Mouse (Mus musculus): ENCODE data around the gene Ap4e1. TPM values are rescaled to one million over a fixed set of nuclear protein-coding genes. Genes with fewer than 3 reads are reported as not detected.

Gene Ap4e1
- total RNA-seq (2021) = 10 to 100 TPM in 1 of 2 experiments, 1 to 10 TPM in 1; 9.8 to 12.0 TPM

DNA sequence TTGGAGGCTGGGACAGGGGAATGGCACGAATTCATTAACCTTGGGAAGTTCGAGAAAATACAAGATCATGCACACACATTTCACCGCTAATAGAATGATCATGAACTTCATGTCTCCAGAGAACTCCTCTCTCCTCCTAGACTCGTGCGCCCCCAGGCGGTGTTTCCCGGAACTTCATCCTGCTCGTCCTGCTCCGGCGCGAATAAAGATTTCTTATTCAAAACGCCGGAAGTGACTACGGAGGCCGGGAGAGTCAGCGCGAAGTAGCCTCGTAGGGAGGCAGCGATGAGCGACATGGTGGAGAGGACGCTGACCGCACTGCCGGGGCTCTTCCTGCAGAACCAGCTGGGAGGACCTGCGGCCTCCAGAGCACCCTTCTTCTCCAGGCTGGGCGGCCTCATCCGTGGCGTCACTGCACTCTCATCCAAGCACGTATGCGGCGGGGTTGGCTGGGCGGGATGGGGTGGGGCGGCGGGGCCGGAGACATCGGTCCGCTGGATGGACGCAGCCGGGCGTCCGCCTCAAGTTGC lies at the start of gene Ap4e1:
Gene Ap4e1 (plus strand): TSS at position 249 of the 530 bp plus-strand sequence.
- peak; percentile 93 to 95 for DNase-seq (ENCODE audit: low spot score in 2 of 2)
- intact Hi-C loops (cut with DNase I) = loop anchor here (10.0 kb wide), 1 partner anchor 414 kb away; no protein-coding TSS in a partner anchor

DNA sequence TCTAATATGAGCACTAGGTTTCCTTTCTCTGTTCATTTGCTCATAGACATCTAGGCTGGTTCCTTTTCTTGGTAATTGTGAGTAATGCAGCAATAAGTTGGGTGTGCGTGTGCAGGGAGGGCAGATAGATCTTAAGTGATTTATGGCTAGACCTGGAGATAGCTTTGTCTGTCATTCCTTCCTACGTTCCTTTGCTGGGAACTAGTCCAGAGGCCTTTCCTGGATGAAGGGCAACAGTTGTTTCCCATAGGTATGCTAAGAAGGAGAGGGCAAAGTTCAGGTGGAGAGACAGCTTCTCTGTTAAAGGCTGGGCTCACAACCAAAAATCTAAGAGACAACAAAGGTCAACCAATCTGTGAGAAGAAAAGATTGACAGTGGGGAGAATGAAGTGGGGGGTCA lies 46.8 kb upstream of the Ap4e1 start:
- DNase-seq (ENCODE audit: low spot score in 2 of 2) = no peak

DNA sequence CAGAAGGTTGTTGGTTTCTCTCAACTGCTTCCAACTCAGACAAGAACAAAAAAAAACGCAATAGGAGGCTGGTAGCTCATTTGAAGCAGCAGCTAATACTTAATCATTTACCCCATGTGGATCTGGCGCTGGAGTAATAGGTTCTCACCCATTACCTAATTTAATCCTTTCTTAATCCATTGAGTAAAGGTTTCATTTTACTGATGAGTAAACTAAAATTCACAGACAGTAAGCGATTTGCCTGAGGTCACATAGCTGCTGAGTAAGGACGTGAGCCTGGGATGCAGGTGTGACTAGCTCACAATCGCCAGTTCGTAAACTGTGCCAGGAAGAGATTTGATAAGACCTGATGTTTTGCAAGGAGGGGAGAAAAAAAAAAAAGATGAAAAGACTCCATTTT lies 31.1 kb upstream of the Ap4e1 start:
- DNase-seq (ENCODE audit: low spot score in 2 of 2) = no peak
- intact Hi-C loops (cut with DNase I) = no loop called here

More for the DNA sequence above, 46.8 kb upstream of the Ap4e1 start:
- intact Hi-C loops (cut with DNase I) = no loop called here

DNA sequence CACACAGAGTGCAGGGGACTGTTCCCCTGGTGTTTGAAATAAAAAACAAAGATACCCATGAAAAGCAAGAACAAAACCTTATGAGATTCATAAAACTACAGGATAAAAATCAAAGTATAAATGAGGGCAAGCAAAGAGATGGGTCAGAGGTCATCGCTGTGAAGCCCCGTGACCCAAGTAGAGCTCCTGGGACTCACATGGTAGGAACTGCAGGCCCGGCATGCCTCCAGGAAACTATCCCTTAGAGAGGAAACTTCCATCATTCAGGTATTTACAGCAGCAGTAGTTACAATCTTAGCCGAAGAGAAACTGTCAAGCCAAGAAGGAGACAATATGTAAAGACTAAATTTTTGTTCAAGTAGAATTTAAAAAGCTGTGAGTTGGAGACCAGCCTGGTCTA lies 25.3 kb upstream of the Ap4e1 start:
- no peak for DNase-seq (ENCODE audit: low spot score in 2 of 2)
- intact Hi-C loops (cut with DNase I) = no loop called here

DNA sequence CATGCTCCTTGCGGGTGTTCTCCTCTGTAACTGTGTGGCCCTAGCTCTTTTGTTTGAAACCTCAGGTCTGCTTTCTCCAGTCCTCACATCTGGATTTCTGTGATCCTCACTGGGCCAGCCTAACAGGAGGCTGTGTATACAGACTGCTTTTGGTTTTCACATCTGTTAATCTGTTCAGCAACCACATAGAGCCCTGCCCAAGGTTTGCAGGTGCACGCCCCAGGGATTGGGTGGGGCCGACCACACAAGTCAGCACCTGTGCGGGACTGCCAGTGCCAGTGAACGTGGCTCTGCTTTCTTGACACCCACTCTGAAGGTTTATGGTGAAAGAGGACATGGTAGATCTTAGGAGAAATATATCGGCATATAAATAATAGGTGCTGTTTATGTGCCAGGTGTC lies 18.6 kb upstream of the Ap4e1 start:
- no peak for DNase-seq (ENCODE audit: low spot score in 2 of 2)
- intact Hi-C loops (cut with DNase I) = loop anchor here (5.0 kb wide), 1 partner anchor 38 kb away; no protein-coding TSS in a partner anchor

DNA sequence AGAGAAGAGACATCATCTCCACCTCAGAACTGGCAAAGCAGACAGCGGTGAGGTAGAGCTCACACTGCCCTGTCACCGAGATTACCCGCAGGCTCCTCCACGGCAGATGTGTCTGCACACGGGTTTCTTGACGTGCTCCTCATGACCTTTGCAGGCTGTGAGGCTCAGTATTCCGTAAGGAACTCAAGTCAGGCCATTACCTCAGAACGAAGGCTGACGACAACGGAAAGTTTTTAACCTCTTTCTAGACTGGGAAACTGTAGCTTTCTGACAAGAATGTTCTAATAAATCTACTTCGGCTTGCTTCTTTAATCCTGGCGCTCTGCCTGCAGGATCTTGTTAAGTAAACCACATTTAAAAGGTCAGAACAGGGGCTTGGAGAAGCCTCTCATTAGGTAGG lies 15.8 kb upstream of the Ap4e1 start:
- intact Hi-C loops (cut with DNase I) = no loop called here

DNA sequence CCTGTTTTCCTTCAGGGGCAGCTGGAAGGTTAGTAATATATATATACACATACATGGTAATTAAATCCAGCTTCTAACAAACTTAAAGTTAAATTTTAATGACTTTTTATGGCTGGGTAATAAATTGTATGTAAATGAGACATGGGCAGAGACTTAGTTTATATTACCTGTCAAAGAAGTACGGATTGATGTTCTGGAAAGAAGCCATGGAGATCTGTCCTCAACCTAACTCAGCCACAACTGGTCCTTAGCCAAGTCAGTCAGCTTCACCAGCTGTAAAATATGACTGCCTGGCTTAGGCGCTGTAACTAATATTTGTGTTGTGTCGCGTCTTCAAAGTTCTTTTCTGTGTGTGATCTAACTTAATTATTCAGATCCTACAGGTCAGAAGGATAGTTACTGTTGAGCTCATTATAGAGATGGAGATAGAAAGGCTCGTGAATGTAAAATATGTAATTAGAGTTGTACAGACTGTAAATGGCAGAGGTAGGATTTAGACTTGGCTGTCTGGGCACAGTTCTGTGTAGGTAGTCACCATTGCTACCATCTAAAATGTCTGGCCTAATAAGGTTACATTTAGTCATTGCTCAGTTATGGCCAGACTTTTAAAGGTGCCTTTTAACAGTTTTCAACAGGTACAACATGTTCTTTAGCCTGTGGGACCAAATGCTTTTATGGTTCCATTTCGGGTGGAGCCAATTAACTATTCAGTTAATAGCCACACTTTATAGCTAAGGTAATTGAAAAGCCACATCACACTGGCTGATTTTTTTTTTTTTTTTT lies 13.9 kb upstream of the Ap4e1 start:
- intact Hi-C loops (cut with DNase I) = no loop called here
- DNase-seq (ENCODE audit: low spot score in 2 of 2) = no peak

More for the DNA sequence above, 15.8 kb upstream of the Ap4e1 start:
- no peak for DNase-seq (ENCODE audit: low spot score in 2 of 2)

DNA sequence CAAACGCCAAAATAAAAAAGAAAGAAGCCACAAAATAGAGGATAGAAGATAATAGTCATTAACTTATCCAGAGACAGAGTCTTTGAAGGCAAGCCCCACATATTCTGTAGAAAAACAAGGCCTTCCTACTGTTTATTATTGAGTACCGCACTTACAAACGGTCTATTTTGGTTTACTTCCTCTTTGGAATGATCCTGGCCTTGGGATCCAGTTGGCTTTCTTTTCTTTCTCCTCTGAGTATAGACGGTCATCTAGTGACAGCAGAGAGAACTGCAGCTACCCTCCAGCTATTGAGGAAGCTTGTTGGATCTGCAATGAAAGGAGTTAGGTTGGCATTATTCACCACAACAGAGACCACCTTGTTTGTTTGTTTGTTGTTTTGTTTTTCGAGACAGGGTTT lies 11.8 kb upstream of the Ap4e1 start:
- intact Hi-C loops (cut with DNase I) = loop anchor here (2.0 kb wide), 1 partner anchor 64 kb away; the partner anchor contains the start of gene Sppl2a
- peak; percentile 46 to 76 for DNase-seq (ENCODE audit: low spot score in 2 of 2)

DNA sequence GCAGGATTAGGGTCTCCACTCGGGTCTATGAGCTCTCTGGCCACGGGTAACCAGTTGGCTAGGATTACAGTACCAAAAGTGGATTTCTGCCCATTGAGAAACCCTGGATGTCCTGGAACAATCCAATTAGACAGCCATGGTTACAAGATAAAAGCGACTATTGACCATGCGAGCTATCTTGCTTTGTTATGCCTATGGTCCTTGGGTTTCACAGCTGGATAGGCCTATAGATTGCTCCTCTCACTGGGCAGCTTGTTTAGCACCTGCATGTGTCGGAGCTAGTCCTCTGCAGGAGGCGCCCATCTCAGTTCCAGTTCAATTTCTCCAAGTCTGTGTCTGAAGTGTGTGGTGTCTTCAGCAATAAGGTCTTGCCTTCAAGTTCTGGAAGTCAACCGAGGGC lies 10.3 kb upstream of the Ap4e1 start:
- DNase-seq (ENCODE audit: low spot score in 2 of 2) = no peak
- intact Hi-C loops (cut with DNase I) = no loop called here

DNA sequence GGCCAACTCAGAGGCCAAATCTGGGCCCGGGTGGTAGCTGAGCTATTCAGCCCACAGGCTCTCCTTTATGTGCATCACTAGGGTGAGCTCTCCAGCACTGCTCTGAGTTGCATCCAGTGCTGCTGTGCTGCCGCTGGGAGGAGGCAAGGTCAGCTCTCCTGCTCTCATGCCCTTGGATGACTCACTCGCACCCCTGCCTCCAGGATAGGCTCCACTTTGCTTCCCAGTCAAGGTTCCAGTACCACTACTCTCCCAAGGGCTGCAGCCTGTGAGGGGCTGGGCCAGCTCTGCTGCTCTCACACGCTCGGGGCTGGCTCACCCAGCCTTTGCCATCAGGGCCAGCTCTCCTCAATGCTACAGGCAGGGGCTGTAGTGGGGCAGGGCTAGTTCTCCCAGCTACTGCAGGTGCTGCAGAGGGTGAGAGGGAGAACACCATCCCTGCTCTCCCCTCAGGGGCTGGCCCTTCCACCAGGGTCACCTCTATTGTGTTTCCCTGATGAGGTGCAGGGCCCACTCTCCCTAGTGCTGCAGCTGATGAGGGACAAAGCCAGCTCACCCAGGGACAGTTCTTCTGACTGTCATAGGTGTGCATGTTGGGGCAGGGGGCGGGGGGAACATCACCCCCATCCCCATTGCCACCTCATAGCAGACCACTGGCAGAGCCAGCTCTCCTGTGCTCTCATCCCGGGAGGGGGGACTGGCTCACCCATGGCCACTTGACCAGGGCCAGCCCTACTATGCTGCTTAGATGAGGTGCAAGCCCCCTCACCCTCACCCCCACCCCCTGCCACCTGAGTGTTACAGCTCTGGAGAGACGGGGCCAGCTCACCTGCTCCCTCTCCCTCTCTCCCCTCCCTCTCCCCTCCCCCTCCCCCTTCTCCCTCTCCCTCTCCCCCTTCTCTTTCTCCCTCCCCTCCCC lies 7.9 kb upstream of the Ap4e1 start:
- DNase-seq (ENCODE audit: low spot score in 2 of 2) = no peak
- intact Hi-C loops (cut with DNase I) = loop anchor here (10.0 kb wide), 1 partner anchor 406 kb away; no protein-coding TSS in a partner anchor

DNA sequence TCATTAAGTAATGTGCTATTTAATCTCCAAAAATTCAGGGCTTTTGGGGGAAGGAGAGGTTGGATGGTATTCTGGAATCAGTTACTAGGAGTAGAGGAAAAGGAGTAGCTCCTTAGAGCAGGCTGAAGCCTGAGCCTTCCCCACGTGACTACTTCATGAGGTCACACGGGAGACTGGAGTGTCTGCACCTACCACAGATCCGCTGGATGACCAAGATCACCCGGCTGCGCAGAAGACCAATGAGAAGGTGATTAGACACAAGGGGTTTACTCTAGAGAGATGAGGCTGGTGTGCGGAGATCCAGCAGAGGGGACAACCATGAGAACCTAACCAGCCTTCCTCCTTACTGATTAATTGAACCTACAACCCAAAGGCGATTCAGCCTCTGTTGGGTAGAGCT lies 4.5 kb upstream of the Ap4e1 start:
- no peak for DNase-seq (ENCODE audit: low spot score in 2 of 2)
- intact Hi-C loops (cut with DNase I) = loop anchor here (10.0 kb wide), 1 partner anchor 409 kb away; no protein-coding TSS in a partner anchor

DNA sequence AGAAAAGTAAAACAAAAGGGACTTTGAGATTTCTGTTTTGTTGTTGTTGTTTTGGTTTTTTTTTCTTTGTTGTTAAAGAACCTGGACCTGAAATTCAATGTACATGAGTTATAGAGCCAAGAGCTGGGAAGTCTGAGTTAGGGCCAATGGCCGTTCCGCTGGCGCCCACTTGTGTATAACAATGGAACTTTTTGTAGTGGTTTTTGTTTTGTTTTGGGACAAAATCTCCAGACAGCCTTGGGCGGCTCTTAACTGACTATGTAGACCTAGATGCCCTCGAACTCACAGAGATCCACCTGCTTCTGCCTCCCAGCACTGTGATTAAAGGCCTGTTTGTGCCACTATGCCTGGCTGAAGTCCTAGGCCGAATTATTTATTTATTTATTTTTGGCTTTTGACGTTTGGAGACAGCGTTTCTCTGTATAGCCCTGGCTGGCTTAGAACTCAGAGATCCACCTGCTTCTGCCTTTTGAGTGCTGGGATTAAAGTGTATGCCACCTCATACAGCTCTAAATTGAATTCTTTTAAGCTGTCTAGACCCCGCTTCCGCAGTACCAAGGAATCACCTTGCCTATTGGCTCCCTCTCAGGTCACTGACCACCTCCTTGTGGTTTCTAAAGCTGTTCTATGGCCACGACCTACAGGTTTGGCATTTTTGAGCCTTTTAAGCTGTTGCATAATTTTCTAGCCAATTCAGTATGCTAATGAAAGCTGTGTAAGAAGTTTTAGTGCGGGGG lies 1.7 kb upstream of the Ap4e1 start:
- intact Hi-C loops (cut with DNase I) = loop anchor here (10.0 kb wide), 1 partner anchor 412 kb away; no protein-coding TSS in a partner anchor
- peak; percentile 24 to 28 for DNase-seq (ENCODE audit: low spot score in 2 of 2)

DNA sequence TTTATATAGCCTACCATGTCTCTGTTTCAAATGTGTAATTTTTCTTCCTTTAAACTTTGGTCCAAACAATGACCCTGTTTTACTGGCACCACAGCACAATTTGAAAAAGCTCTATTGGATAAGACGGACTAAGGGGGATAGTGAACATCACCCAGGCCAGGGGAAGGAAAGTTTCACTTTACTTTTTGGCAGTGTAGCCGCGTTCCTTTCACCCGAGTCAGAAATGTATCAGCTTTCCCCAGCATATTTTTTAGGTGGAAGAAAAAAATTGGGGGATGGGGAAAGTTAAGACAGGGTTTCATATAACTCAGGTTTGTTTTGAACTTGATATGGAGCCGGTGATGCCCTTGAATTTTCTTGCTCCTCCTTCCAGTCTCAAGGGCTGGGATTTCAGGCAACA lies 1.0 kb upstream of the Ap4e1 start:
- no peak for DNase-seq (ENCODE audit: low spot score in 2 of 2)
- intact Hi-C loops (cut with DNase I) = loop anchor here (10.0 kb wide), 1 partner anchor 413 kb away; no protein-coding TSS in a partner anchor

DNA sequence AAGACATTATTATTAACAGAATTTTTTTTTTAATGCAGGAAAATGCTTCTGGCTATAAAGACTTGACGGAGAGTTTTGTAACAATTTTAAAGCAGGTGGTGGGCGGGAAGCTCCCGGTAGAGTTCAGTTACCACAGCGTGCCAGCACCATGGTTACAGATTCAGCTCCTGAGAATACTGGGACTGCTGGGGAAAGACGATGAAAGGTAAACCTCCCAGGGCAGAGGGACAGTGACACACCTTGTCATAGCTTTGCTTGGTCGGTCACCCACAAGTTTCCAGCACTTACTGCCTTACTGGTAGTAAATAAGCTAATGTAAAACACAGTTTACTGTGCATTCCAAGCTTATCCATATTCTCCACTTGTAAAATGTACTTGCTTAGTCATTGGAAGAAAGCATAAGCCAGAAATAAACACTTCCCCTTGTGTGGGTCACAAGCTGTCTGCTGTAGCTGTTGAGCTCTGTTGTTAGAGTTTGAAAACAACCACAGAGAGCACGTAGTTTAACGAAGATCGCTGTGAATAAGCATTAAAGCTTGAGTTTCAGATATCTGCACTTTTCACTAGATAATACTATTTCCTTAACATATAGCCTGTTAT lies 26.6 kb downstream of the Ap4e1 start:
- peak; percentile 68 to 83 for DNase-seq (ENCODE audit: low spot score in 2 of 2)
- intact Hi-C loops (cut with DNase I) = no loop called here

DNA sequence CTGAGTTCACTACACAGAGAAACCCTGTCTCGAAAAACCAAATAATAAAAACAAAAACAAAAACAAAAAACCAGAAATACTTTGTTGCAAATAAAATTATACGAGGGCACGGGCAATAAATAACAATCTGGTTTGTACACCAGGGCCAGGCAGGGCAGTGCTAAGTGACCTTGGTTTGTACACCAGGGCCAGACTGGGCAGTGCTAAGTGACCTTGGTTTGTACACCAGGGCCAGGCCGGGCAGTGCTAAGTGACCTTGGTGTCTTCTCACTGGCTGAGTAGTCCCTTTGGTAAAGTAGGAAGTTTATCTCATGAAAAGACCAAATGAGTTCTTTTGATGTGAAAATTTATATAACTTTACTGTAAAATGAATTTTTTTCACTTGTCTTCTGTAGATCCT lies 28.8 kb downstream of the Ap4e1 start:
- intact Hi-C loops (cut with DNase I) = no loop called here
- no peak for DNase-seq (ENCODE audit: low spot score in 2 of 2)

DNA sequence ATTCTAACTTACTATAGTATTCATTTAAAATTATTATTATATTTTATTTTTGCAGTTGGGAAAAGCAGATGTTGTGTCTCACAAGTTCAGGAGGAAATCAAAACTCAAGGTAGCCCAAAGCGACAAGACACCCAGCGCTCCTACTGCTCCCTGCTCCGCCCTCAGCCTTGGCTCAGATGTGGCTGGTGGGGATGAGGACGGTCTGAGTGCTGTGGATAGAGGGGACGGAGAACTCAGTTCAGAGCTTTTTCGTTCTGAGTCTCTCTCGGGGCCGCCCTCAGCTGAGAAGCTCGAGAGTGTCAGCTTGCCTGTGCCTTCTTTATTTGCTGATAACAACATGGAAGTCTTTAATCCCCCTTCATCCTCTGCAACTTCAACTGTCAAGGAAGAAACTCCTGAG lies 53.0 kb downstream of the Ap4e1 start:
- DNase-seq (ENCODE audit: low spot score in 2 of 2) = no peak
- intact Hi-C loops (cut with DNase I) = no loop called here

DNA sequence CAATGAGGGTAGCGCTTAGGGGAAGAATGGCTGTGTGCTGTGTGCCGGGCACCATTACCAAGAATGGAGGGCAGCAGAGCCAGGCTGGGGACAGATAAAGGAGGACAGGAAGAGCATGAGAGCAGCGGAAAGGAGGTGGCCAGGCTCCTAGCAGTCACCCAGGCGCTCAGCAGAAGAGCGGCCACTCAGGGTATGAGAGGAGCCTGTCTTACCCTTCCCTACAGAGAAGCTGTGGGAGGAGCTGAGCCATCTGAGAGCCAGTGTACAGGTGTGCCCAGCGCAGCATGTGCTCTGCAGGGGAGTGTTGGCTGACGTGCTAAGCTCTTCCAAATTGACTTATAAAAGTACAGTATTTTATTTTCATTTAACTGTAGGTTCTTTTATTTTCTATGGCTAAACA lies 60.3 kb downstream of the Ap4e1 start:
- intact Hi-C loops (cut with DNase I) = no loop called here
- no peak for DNase-seq (ENCODE audit: low spot score in 2 of 2)

DNA sequence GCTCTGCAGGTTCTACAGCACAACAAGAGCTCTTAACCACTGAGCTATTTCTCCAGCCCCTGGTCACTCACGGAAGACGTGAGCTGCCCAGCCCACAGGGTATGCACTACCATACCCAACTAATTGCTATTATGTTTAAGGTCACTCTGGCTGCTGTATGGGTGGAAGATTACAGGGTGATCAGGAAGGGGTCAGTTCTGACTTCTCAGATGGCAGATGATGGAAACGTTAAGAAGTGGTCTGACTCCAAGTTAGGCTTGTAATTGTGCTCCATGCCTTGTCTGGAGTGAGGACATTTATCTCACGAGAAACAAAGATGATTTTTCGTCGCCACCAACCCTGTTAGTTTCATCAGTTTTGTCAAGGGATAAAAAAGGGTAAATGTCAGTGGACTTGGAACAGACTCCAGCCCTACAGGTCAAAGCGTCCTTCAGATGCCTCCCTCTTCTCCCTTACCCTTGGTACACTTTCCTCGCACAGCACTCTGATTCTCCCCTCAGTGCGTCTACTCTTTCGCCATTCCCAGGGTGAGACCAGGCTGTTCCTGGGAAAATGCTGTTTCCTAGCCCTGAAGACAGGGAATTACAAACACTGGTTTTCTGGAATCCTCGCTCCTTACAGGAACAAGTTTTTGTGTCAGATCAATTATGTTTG lies 61.4 kb downstream of the Ap4e1 start:
- intact Hi-C loops (cut with DNase I) = no loop called here
- DNase-seq (ENCODE audit: low spot score in 2 of 2) = no peak
